Mouse (Mus musculus) stomach, postnatal 0 days (tissue): ENCODE measurements at regions not wholly inside any gene's neighbourhood (a gene's known extent, or its start where the extent isn't known, plus 50 kb on each side); places are given as distances from the start of the nearest gene placed in this dataset.

ENCODE experiments used
- CTCF ChIP-seq: IDR thresholded peaks from 2 replicates; pipeline ENCODE4 v1.5.1; 2016; ENCODE audit warnings: antibody characterized with exemption, low read depth, mild to moderate bottlenecking, moderate library complexity
- EP300 ChIP-seq: optimal IDR thresholded peaks from 2 replicates; pipeline ENCODE3; 2016; ENCODE audit warnings: antibody characterized with exemption

GRCm38 (mm10) chr13:75460335-75460878, 246.2 kb upstream of the Ell2 start:
- TF ChIP-seq EP300: no peak
- no peak for TF ChIP-seq CTCF
